Mouse (Mus musculus) liver, adult 2 months (tissue): ENCODE results near the gene Fbxl13. TPM values are rescaled to one million over a fixed set of nuclear protein-coding genes. Genes with fewer than 3 reads are reported as not detected.
"Not testable (repeated sequence)": the region's sequence is repeated elsewhere in the genome, so short reads cannot be mapped to it uniquely, and the experiment has no call there.

Experiments used
- DNase-seq: peaks from one replicate; pipeline ENCODE4 v3.0.0-alpha.2; 2011; ENCODE audit warnings: low read depth, low spot score; ENCODE audit errors: extremely low read depth
- H3K27ac ChIP-seq: fragments of 200-500 bp; replicated peaks from 2 replicates; pipeline ENCODE4 v1.5.1; 2012; ENCODE audit warnings: low read depth, mild to moderate bottlenecking, control low read depth, inconsistent platforms, low read length; ENCODE audit not compliant: insufficient read depth
- H3K27me3 ChIP-seq: fragments of 200-500 bp; 2 replicates; pipeline ENCODE4 v1.6.1; 2012; ENCODE audit warnings: mild to moderate bottlenecking, moderate library complexity, low read length, inconsistent platforms; ENCODE audit not compliant: control insufficient read depth, insufficient read depth
- H3K36me3 ChIP-seq: fragments of 200-500 bp; 2 replicates; pipeline ENCODE4 v1.6.1; 2012; ENCODE audit warnings: low read length, inconsistent platforms; ENCODE audit not compliant: control insufficient read depth, insufficient read depth
- H3K4me1 ChIP-seq: fragments of 200-500 bp; 2 replicates; pipeline ENCODE4 v1.6.1; 2011; ENCODE audit warnings: low read length; ENCODE audit not compliant: control insufficient read depth, insufficient read depth
- H3K4me3 ChIP-seq: fragments of 200-500 bp; 2 replicates; pipeline ENCODE4 v1.5.1; 2011; ENCODE audit warnings: low read depth, mild to moderate bottlenecking, control low read depth, low read length, moderate library complexity; ENCODE audit not compliant: insufficient read depth
- H3K79me2 ChIP-seq: fragments of 200-500 bp; 2 replicates; pipeline ENCODE4 v1.6.1; 2012; ENCODE audit warnings: inconsistent platforms, mild to moderate bottlenecking, low read length, moderate library complexity; ENCODE audit not compliant: control insufficient read depth, insufficient read depth
- H3K9ac ChIP-seq: fragments of 200-500 bp; 2 replicates; pipeline ENCODE4 v1.6.1; 2012; ENCODE audit warnings: low read depth, mild to moderate bottlenecking, control low read depth, inconsistent platforms, low read length
- CTCF ChIP-seq: fragments of 200-500 bp; IDR thresholded peaks from 2 replicates; pipeline ENCODE4 v1.5.1; 2011; ENCODE audit warnings: low read depth, low read length, control low read depth
- POLR2A ChIP-seq: fragments of 200-500 bp; IDR thresholded peaks from 2 replicates; pipeline ENCODE4 v1.6.1; 2011; ENCODE audit warnings: low read length, control low read depth; ENCODE audit not compliant: insufficient read depth; ENCODE audit errors: extremely low read depth
- WGBS: fragments of 180-500 bp; shearing (Covaris S2); methylation state at CpG from one replicate; pipeline ENCODE4 v1.1.7; 2018; 5-methylcytosine and 5-hydroxymethylcytosine counted together
- polyA plus RNA-seq: library from polyadenylated mRNA; depleted of rRNA; stranded (reverse); fragments of >200 nt; gene quantifications from 2 replicates; pipeline ENCODE4 v1.2.3, GENCODE M21; 2012
- total RNA-seq: library from RNA; depleted of rRNA; stranded (reverse); fragments of >200 nt; gene quantifications from 2 replicates; pipeline ENCODE4 v1.2.3, GENCODE M21; 2014

Fbxl13 gene
- total and polyA plus RNA-seq, 2 experiments = under 0.01 TPM; not detected in 1

DNA sequence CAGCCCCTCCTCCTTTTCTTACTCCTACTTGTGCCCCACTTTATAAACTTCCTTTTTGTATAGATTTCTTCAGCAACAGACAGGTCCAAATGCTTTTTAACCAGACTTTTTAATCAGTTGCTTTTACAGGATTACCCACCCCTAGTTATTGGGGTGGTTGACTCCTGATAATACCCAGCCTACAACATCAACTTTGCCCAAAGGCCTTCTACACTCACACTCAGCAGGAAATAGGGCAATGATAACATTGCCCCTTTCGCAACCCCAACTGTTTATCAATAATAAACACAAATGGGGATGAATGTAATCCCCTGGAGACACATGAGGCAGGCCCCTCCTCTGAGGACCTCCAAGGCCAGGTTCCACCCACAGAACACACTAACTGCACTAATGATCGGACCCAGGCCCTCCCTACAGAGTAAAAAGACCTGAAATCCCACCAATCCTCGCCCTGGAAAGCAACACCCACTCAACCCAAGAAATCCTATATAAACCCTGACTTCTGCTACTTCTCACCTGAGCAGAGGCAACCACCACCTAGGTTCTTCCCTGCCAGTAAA is 28.9 kb downstream of the Fbxl13 start:
- 70% methylated on average over 3 of the region's 3 CpGs for WGBS
- DNase-seq = no peak
- H3K9ac ChIP-seq = no peak overlapping the region
- no peak for TF ChIP-seq CTCF
- no peak for TF ChIP-seq POLR2A
- H3K4me1 ChIP-seq = no peaks in the 10 kb centered on the region
- H3K27ac ChIP-seq = no peak overlapping the region
- no peaks in the 10 kb centered on the region for H3K79me2 ChIP-seq
- H3K27me3 ChIP-seq = no peaks in the 10 kb centered on the region
- H3K4me3 ChIP-seq = no peak overlapping the region
- no peaks in the 10 kb centered on the region for H3K36me3 ChIP-seq

DNA sequence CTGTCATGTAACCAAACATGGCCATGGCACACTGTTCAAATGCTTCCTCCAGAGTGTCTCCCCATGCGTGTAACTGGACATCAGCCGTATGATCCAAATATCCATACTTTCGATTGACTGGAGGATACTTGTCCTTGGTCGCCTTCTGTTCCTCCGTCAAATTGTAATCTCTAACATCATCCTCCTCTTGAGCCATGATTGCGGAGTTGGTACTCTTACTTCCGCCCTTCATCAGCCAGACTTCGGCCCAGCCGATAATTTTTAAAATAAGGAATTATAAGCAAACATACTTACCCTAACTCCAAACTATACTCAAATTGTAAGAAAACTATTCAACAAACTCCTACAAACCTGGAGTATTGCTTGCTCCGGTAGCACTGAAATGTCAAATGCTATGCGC is 31.1 kb downstream of the Fbxl13 start:
- not testable (repeated sequence) for H3K27me3 ChIP-seq, H3K4me3 ChIP-seq, H3K36me3 ChIP-seq, H3K4me1 ChIP-seq, H3K79me2 ChIP-seq, H3K27ac ChIP-seq, DNase-seq, H3K9ac ChIP-seq
- 95% methylated on average over 11 of the region's 11 CpGs for WGBS

DNA sequence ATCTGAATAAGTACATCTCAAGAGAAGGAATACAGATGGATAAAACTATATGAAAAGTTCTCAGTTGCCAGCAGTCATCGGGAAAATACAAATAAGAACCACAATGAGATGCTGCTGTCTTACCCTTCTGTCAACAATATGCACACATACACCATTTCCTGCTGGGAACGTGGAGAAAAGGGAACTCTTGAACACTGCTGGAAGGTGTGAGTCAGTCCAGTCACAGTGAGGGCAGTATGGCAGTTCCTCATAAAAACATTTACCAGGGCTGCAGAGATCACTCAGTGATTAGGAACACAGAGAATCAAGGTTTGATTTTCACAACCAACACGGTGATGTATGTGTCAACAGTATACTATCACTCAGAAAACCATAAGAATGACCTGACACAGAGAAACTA is 34.4 kb downstream of the Fbxl13 start:
- 72% methylated on average over 3 of the region's 3 CpGs for WGBS
- Histone ChIP-seq H3K27ac (no peak overlapping the region), H3K9ac (no peak overlapping the region), H3K4me1 (no peaks in the 10 kb centered on the region; the same call in 1 of the 2 replicates), H3K36me3 (no peaks in the 10 kb centered on the region), H3K4me3 (no peak overlapping the region), H3K27me3 (no peaks in the 10 kb centered on the region), H3K79me2 (no peaks in the 10 kb centered on the region)
- DNase-seq = no peak
- no peak for TF ChIP-seq CTCF
- TF ChIP-seq POLR2A = no peak

DNA sequence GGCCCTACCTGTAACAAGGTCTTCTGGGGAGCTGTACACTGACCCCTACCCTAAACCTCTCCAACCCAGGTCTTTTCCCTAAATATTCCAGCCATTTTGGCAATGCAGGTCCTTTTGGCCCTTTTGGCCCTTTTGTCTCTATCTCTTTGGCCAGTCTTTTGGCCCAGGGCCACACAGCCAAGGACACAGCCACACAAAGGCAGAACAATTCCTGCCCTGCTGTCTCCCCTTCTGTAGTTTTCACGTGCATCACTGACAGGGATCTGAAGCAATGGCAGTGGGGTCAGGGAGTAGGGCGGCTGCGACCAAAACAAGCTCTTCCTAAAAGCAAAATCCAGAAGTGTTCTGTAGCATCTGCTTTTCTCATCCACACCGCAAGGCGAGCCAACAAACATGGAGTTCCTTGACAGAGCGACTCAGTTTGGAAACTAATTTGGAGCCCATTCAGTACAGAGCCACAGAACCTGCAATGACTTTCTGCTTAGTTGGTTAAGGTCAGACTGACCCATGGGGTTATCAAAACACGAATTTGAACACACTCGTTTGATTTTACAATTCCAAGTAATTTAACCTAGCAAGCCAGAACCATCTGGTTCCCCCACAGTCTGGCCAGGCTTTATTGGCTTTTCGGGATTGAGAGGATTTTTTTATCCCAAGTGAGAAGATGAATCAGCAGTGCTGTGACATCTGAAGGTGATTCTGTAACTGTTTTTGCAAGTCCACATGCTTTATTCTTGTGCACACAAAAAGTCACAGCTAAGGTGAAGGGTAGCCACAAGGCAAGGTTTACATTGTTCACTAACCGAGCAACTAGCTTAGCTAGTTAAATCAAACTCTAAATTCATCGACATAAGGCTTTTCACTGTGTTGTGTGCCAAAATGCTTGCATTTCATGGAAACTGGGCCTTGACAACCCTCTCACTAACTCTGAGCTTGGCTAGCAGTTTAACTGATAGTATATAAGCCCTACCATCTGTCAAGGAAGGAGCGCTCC is 36.8 kb downstream of the Fbxl13 start:
- Histone ChIP-seq H3K27ac (no peak overlapping the region), H3K79me2 (no peaks in the 10 kb centered on the region), H3K4me1 (no peaks in the 10 kb centered on the region; the same call in 1 of the 2 replicates), H3K4me3 (no peak overlapping the region), H3K9ac (no peak overlapping the region), H3K36me3 (no peaks in the 10 kb centered on the region), H3K27me3 (no peaks in the 10 kb centered on the region)
- 76% methylated on average over 12 of the region's 12 CpGs for WGBS
- DNase-seq = no peak
- no peak for TF ChIP-seq POLR2A
- no peak for TF ChIP-seq CTCF

DNA sequence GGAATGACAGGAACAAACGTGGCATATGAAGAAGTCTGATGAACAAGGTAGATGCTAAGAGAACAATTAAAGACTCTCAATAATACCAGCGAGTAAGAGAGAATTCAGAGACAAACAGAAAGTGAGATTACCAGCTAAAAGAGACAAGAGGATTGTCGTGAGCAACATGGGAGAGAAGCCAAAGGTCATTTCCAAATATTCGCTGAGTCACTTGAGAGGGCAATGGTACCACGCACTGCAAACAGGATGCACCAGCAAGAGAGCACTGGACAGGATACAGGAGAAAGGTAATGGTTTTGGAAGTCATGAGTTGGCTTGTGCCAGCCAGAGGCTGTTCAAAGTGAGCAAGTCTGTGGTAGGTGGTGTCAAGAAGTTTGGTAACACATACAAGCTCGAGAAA is 39.5 kb downstream of the Fbxl13 start:
- TF ChIP-seq POLR2A (no peak), CTCF (no peak)
- H3K27me3 ChIP-seq = no peaks in the 10 kb centered on the region
- no peaks in the 10 kb centered on the region; the same call in 1 of the 2 replicates for H3K4me1 ChIP-seq
- no peaks in the 10 kb centered on the region for H3K36me3 ChIP-seq
- H3K79me2 ChIP-seq = no peaks in the 10 kb centered on the region
- DNase-seq = peak; percentile 53
- 34% methylated on average over 6 of the region's 6 CpGs for WGBS
- H3K27ac ChIP-seq = no peak overlapping the region
- H3K4me3 ChIP-seq = no peak overlapping the region
- no peak overlapping the region for H3K9ac ChIP-seq

DNA sequence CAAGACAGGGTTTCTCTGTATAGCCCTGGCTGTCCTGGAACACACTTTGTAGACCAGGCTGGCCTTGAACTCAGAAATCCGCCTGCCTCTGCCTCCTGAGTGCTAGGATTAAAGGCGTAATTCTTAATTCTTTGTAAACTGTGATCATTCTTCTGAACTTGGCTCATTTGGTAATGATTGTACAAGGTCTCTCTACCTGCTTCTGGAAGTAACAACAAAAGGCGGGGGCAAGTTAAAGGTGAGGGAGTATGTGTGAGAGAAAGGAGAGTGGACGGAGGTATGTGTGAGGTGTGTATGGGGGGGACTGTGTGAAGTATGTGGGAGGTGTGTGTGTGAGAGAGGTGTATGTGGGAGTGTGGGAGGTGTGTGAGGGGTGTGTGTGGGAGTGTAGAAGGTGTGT is 45.5 kb downstream of the Fbxl13 start:
- WGBS = 95% methylated on average over 4 of the region's 4 CpGs
- no peak for DNase-seq

DNA sequence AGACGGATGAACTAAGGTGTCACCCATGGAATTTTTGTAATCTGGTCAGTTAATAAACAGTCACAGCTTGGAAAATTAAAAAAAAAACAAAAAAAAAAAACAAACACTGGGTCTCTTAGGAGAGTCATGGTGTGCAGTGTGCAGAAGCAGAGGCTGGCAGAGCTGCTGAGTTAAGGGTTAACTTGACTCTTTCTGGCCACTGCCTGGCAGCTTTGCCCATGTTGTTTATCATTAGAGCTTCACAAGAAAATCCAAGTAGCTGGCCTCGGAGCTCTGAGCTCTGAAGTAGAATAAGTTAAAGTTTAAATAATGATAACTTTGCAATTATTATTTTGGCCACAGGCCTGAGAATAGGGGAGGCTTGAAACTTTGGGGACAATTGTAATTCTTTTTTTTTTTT is 45.9 kb downstream of the Fbxl13 start:
- not testable (repeated sequence) for H3K27ac ChIP-seq, H3K4me1 ChIP-seq, H3K9ac ChIP-seq, H3K4me3 ChIP-seq, DNase-seq, H3K79me2 ChIP-seq, H3K36me3 ChIP-seq, H3K27me3 ChIP-seq
- 66% methylated on average over 2 of the region's 2 CpGs for WGBS

More for the DNA sequence above, 45.5 kb downstream of the Fbxl13 start:
- no peaks in the 10 kb centered on the region for H3K4me1 ChIP-seq
- TF ChIP-seq POLR2A (no peak), CTCF (no peak)
- H3K9ac ChIP-seq = no peak overlapping the region
- no peaks in the 10 kb centered on the region for H3K27me3 ChIP-seq
- no peaks in the 10 kb centered on the region for H3K36me3 ChIP-seq
- H3K79me2 ChIP-seq = no peaks in the 10 kb centered on the region
- no peak overlapping the region for H3K27ac ChIP-seq
- no peak overlapping the region for H3K4me3 ChIP-seq
